Mouse (Mus musculus) hindbrain, embryonic 15.5 days (tissue): ENCODE measurements around the gene Fut2. TPM values are rescaled to one million over a fixed set of nuclear protein-coding genes. Genes with fewer than 3 reads are reported as not detected.
"Not testable (repeated sequence)": the region's sequence is repeated elsewhere in the genome, so short reads cannot be mapped to it uniquely, and the experiment has no call there.

ENCODE experiments used
- ATAC-seq: fragments of 200-750 bp; cut with Nextera tagmentation; 2 replicates; pipeline ENCODE4 v1.8.0; 2017; ENCODE audit warnings: low read depth, moderate number of reproducible peaks, moderate TSS enrichment; ENCODE audit not compliant: low FRiP score
- H3K27ac ChIP-seq: fragments of 300-500 bp; sonication (generic); replicated peaks from 2 replicates; pipeline ENCODE4 v1.5.1; 2015; ENCODE audit warnings: mild to moderate bottlenecking, inconsistent platforms
- H3K27me3 ChIP-seq: fragments of 300-500 bp; sonication (generic); 2 replicates; pipeline ENCODE4 v1.6.1; 2015; ENCODE audit warnings: control low read depth, inconsistent platforms
- H3K36me3 ChIP-seq: fragments of 300-500 bp; sonication (generic); 2 replicates; pipeline ENCODE4 v1.6.1; 2015; ENCODE audit warnings: control low read depth, inconsistent platforms
- H3K4me1 ChIP-seq: fragments of 300-500 bp; sonication (generic); replicated peaks from 2 replicates; pipeline ENCODE4 v1.6.1; 2015; ENCODE audit warnings: control low read depth, inconsistent platforms
- H3K4me2 ChIP-seq: fragments of 300-500 bp; sonication (generic); 2 replicates; pipeline ENCODE4 v1.6.1; 2015; ENCODE audit warnings: moderate library complexity, mild to moderate bottlenecking, inconsistent platforms
- H3K4me3 ChIP-seq: fragments of 300-500 bp; sonication (generic); 2 replicates; pipeline ENCODE4 v1.5.1; 2015; ENCODE audit warnings: mild to moderate bottlenecking, inconsistent platforms
- H3K9ac ChIP-seq: fragments of 300-500 bp; sonication (generic); 2 replicates; pipeline ENCODE4 v1.6.1; 2015; ENCODE audit warnings: inconsistent platforms
- H3K9me3 ChIP-seq: fragments of 300-500 bp; sonication (generic); 2 replicates; pipeline ENCODE4 v1.6.1; 2016; ENCODE audit warnings: control low read depth, inconsistent platforms
- WGBS: fragments of 180-500 bp; shearing (Covaris S2); methylation state at CpG from one replicate; pipeline ENCODE4 v1.1.7; 2015; 5-methylcytosine and 5-hydroxymethylcytosine counted together
- polyA plus RNA-seq: library from polyadenylated mRNA; unstranded; fragments of >200 nt; fragmentation: Nextera tagmentation; extraction: Ambion mirVana; gene quantifications from 2 replicates; pipeline ENCODE4 v1.2.1, GENCODE M21; 2015

Fut2 gene
- polyA plus RNA-seq, 1 experiment from 2014 or later = 0.32 TPM

GRCm38 (mm10) chr7:45654424-45655047 is 11.7 kb downstream of the Fut2 start:
- ATAC-seq = peak; percentile 56
- Histone ChIP-seq H3K4me3 (0 out of 2 replicates have a peak overlapping the region, but pooled peaks have one; percentile 4), H3K9me3 (no peaks in the 10 kb centered on the region), H3K27me3 (no peaks in the 10 kb centered on the region), H3K4me1 (peaks cover 5% of the 10 kb centered on the region; the same call in 1 of the 2 replicates), H3K27ac (no peak overlapping the region), H3K4me2 (peak overlapping the region; percentile 35), H3K9ac (no peak overlapping the region), H3K36me3 (no peaks in the 10 kb centered on the region)
- WGBS = 29% methylated on average over 17 of the region's 17 CpGs

GRCm38 (mm10) chr7:45650484-45650883 is 15.7 kb downstream of the Fut2 start:
- not testable (repeated sequence) for ATAC-seq, H3K4me2 ChIP-seq, H3K4me3 ChIP-seq, H3K4me1 ChIP-seq, H3K27ac ChIP-seq, H3K36me3 ChIP-seq, H3K27me3 ChIP-seq, H3K9ac ChIP-seq, H3K9me3 ChIP-seq
- WGBS = 93% methylated on average over 20 of the region's 20 CpGs

GRCm38 (mm10) chr7:45649351-45649750 is 16.8 kb downstream of the Fut2 start:
- Histone ChIP-seq H3K4me2 (no peak overlapping the region), H3K27ac (no peak overlapping the region), H3K36me3 (no peaks in the 10 kb centered on the region), H3K9ac (no peak overlapping the region), H3K9me3 (no peaks in the 10 kb centered on the region), H3K27me3 (no peaks in the 10 kb centered on the region), H3K4me3 (no peak overlapping the region), H3K4me1 (peaks cover 9% of the 10 kb centered on the region)
- ATAC-seq = no peak
- 82% methylated on average over 8 of the region's 8 CpGs for WGBS

- Histone ChIP-seq H3K4me1 (peaks cover 28% of the 10 kb centered on the region), H3K4me2 (no peak overlapping the region), H3K27ac (no peak overlapping the region), H3K27me3 (no peaks in the 10 kb centered on the region), H3K9ac (no peak overlapping the region), H3K9me3 (no peaks in the 10 kb centered on the region), H3K4me3 (no peak overlapping the region), H3K36me3 (no peaks in the 10 kb centered on the region)
- no peak for ATAC-seq
- 88% methylated on average over 4 of the region's 4 CpGs for WGBS
Observed at GRCm38 (mm10) chr7:45646671-45647070, 19.5 kb downstream of the Fut2 start.

- H3K4me1 ChIP-seq = peaks cover 31% of the 10 kb centered on the region
- H3K4me2 ChIP-seq = no peak overlapping the region
- no peaks in the 10 kb centered on the region for H3K36me3 ChIP-seq
- H3K9me3 ChIP-seq = no peaks in the 10 kb centered on the region
- H3K9ac ChIP-seq = no peak overlapping the region
- no peak overlapping the region for H3K4me3 ChIP-seq
- WGBS = 64% methylated on average over 7 of the region's 7 CpGs
- no peak overlapping the region for H3K27ac ChIP-seq
- ATAC-seq = no peak
- no peaks in the 10 kb centered on the region for H3K27me3 ChIP-seq
Observed at GRCm38 (mm10) chr7:45645591-45645971, 20.6 kb downstream of the Fut2 start.

- Histone ChIP-seq H3K4me1 (peaks cover 31% of the 10 kb centered on the region), H3K36me3 (no peaks in the 10 kb centered on the region), H3K27me3 (no peaks in the 10 kb centered on the region), H3K9me3 (no peaks in the 10 kb centered on the region), H3K9ac (peak overlapping the region; percentile 37; the same call in 1 of the 2 replicates), H3K4me2 (peak overlapping the region; percentile 82), H3K27ac (peak overlapping the region; percentile 90), H3K4me3 (peak overlapping the region; percentile 49)
- ATAC-seq = no peak
- 71% methylated on average over 6 of the region's 6 CpGs for WGBS
Observed at GRCm38 (mm10) chr7:45644872-45645590, 21.2 kb downstream of the Fut2 start.

GRCm38 (mm10) chr7:45644183-45644582 is 22.0 kb downstream of the Fut2 start:
- Histone ChIP-seq H3K4me3 (peak overlapping the region; percentile 49), H3K36me3 (no peaks in the 10 kb centered on the region), H3K4me1 (peaks cover 31% of the 10 kb centered on the region), H3K27ac (peak overlapping the region; percentile 90), H3K4me2 (peak overlapping the region; percentile 82), H3K9me3 (no peaks in the 10 kb centered on the region), H3K9ac (peak overlapping the region; percentile 37), H3K27me3 (no peaks in the 10 kb centered on the region)
- 3% methylated on average over 18 of the region's 18 CpGs for WGBS
- ATAC-seq = peak; percentile 16

- H3K9ac ChIP-seq = peak overlapping the region; percentile 74
- no peaks in the 10 kb centered on the region for H3K27me3 ChIP-seq
- no peaks in the 10 kb centered on the region for H3K36me3 ChIP-seq
- peaks cover 31% of the 10 kb centered on the region for H3K4me1 ChIP-seq
- H3K4me2 ChIP-seq = peak overlapping the region; percentile 82
- peak overlapping the region; percentile 90 for H3K27ac ChIP-seq
- peak; percentile 95 for ATAC-seq
- peak overlapping the region; percentile 49 for H3K4me3 ChIP-seq
- no peaks in the 10 kb centered on the region for H3K9me3 ChIP-seq
- WGBS = 2% methylated on average over 28 of the region's 28 CpGs
Observed at GRCm38 (mm10) chr7:45643441-45644178, 22.6 kb downstream of the Fut2 start.

GRCm38 (mm10) chr7:45642503-45643255 is 23.5 kb downstream of the Fut2 start:
- Histone ChIP-seq H3K27me3 (no peaks in the 10 kb centered on the region), H3K27ac (peak overlapping the region; percentile 90), H3K4me3 (peak overlapping the region; percentile 49), H3K9ac (peak overlapping the region; percentile 74), H3K4me1 (peaks cover 38% of the 10 kb centered on the region), H3K4me2 (peak overlapping the region; percentile 82), H3K9me3 (no peaks in the 10 kb centered on the region), H3K36me3 (no peaks in the 10 kb centered on the region)
- 36% methylated on average over 16 of the region's 16 CpGs for WGBS
- ATAC-seq = no peak

- Histone ChIP-seq H3K4me1 (peaks cover 39% of the 10 kb centered on the region), H3K9me3 (no peaks in the 10 kb centered on the region), H3K27ac (no peak overlapping the region), H3K4me2 (peak overlapping the region; percentile 82; the same call in 1 of the 2 replicates), H3K4me3 (no peak overlapping the region), H3K36me3 (no peaks in the 10 kb centered on the region), H3K9ac (no peak overlapping the region), H3K27me3 (no peaks in the 10 kb centered on the region)
- no peak for ATAC-seq
- WGBS = 77% methylated on average over 5 of the region's 5 CpGs
Observed at GRCm38 (mm10) chr7:45642083-45642482, 24.1 kb downstream of the Fut2 start.

- WGBS = 63% methylated on average over 17 of the region's 17 CpGs
- H3K36me3 ChIP-seq = peaks cover under 1% of the 10 kb centered on the region; the same call in 1 of the 2 replicates
- H3K4me1 ChIP-seq = peaks cover 39% of the 10 kb centered on the region
- H3K27ac ChIP-seq = no peak overlapping the region
- peak overlapping the region; percentile 82 for H3K4me2 ChIP-seq
- no peak overlapping the region for H3K9ac ChIP-seq
- H3K27me3 ChIP-seq = no peaks in the 10 kb centered on the region
- ATAC-seq = no peak
- no peak overlapping the region for H3K4me3 ChIP-seq
- no peaks in the 10 kb centered on the region for H3K9me3 ChIP-seq
Observed at GRCm38 (mm10) chr7:45641391-45642040, 24.7 kb downstream of the Fut2 start.
